Mouse (Mus musculus) neutrophil, adult 5-6 weeks (primary cell): ENCODE measurements around the gene Tmem88. TPM values are rescaled to one million over a fixed set of nuclear protein-coding genes. Genes with fewer than 3 reads are reported as not detected.
A peak's percentile ranks its signal among the peaks of the same experiment; 100 is the strongest.

Source experiments
- ATAC-seq: fragments of 151-379, 151-347 bp; 2 replicates; pipeline ENCODE4 v1.8.0; 2017; ENCODE audit warnings: mild to moderate bottlenecking, moderate TSS enrichment; ENCODE audit not compliant: insufficient number of reproducible peaks, poor library complexity, low FRiP score, severe bottlenecking; ENCODE audit errors: extremely low read depth
- total RNA-seq: library from RNA; stranded (forward); fragments of 200-1000 nt; gene quantifications from 2 replicates; pipeline ENCODE4 v1.2.3, GENCODE M21; 2017

Gene Tmem88
- total RNA-seq, 1 experiment from 2014 or later: 2.7 TPM

GRCm38 (mm10) chr11:69390400-69391034 lies 7.5 kb downstream of the Tmem88 start:
- peak; percentile 50; the same call in 1 of the 2 replicates for ATAC-seq

GRCm38 (mm10) chr11:69389531-69390399 lies 8.3 kb downstream of the Tmem88 start:
- no peak for ATAC-seq

- no peak for ATAC-seq
Measured at GRCm38 (mm10) chr11:69388680-69389079, 9.4 kb downstream of the Tmem88 start.

- ATAC-seq: no peak
Measured at GRCm38 (mm10) chr11:69386758-69387157, 11.3 kb downstream of the Tmem88 start.

GRCm38 (mm10) chr11:69384979-69385378 lies 13.1 kb downstream of the Tmem88 start:
- ATAC-seq: no peak

- ATAC-seq: no peak
Measured at GRCm38 (mm10) chr11:69382478-69383105, 15.4 kb downstream of the Tmem88 start.

- no peak for ATAC-seq
Measured at GRCm38 (mm10) chr11:69381356-69381755, 16.7 kb downstream of the Tmem88 start.

GRCm38 (mm10) chr11:69379600-69379999 lies 18.4 kb downstream of the Tmem88 start:
- no peak for ATAC-seq

GRCm38 (mm10) chr11:69377766-69378165 lies 20.3 kb downstream of the Tmem88 start:
- ATAC-seq: no peak

- no peak for ATAC-seq
Measured at GRCm38 (mm10) chr11:69375646-69376045, 22.4 kb downstream of the Tmem88 start.

- no peak for ATAC-seq
Measured at GRCm38 (mm10) chr11:69373223-69373965, 24.6 kb downstream of the Tmem88 start.

- ATAC-seq: no peak
Measured at GRCm38 (mm10) chr11:69372780-69373170, 25.3 kb downstream of the Tmem88 start.

GRCm38 (mm10) chr11:69372056-69372779 lies 25.8 kb downstream of the Tmem88 start:
- ATAC-seq: no peak

- ATAC-seq: no peak
Measured at GRCm38 (mm10) chr11:69371601-69372000, 26.4 kb downstream of the Tmem88 start.

- ATAC-seq: no peak
Measured at GRCm38 (mm10) chr11:69370817-69371215, 27.2 kb downstream of the Tmem88 start.

- ATAC-seq: no peak
Measured at GRCm38 (mm10) chr11:69369990-69370816, 27.8 kb downstream of the Tmem88 start.

GRCm38 (mm10) chr11:69369215-69369989 lies 28.6 kb downstream of the Tmem88 start, which contains the start of gene Chd3:
Gene Chd3, minus strand, starts transcription at chr11:69369406.
- ATAC-seq: no peak
